Mouse (Mus musculus): ENCODE results near the gene Gm45799. TPM values are rescaled to one million over a fixed set of nuclear protein-coding genes. Genes with fewer than 3 reads are reported as not detected.
A peak's percentile ranks its signal among the peaks of the same experiment; 100 is the strongest.

Gm45799 gene
- polyA plus RNA-seq, 1 experiment from 2014 or later = 24.9 TPM

GRCm38 (mm10) chr7:105703816-105704215 is 63.5 kb downstream of the Gm45799 start:
- H3K9me3 ChIP-seq (ENCODE audit: control insufficient read depth, low read length) = no peaks in the 10 kb centered on the region
- WGBS = 74% methylated on average over 4 of the region's 4 CpGs
- no peak overlapping the region for H3K27ac ChIP-seq (ENCODE audit: low read length)
- no peak overlapping the region for H3K4me3 ChIP-seq (ENCODE audit: low read length)
- ATAC-seq (ENCODE audit: low read depth) = no peak
- H3K4me2 ChIP-seq (ENCODE audit: low read depth, low read length) = no peak overlapping the region
- H3K27me3 ChIP-seq (ENCODE audit: control insufficient read depth, insufficient read depth, low read depth, low read length) = no peaks in the 10 kb centered on the region
- H3K4me1 ChIP-seq (replicated peaks; ENCODE audit: control insufficient read depth, insufficient read depth, low read length) = no peaks in the 10 kb centered on the region
- no peak overlapping the region for H3K9ac ChIP-seq (ENCODE audit: low read length)
- no peaks in the 10 kb centered on the region for H3K36me3 ChIP-seq (ENCODE audit: control insufficient read depth, insufficient read depth, low read length)

- Histone ChIP-seq H3K9ac (ENCODE audit: low read length) (no peak overlapping the region), H3K36me3 (ENCODE audit: control insufficient read depth, insufficient read depth, low read length) (no peaks in the 10 kb centered on the region), H3K27ac (ENCODE audit: low read length) (no peak overlapping the region), H3K4me2 (ENCODE audit: low read depth, low read length) (no peak overlapping the region), H3K9me3 (ENCODE audit: control insufficient read depth, low read length) (no peaks in the 10 kb centered on the region), H3K4me3 (ENCODE audit: low read length) (no peak overlapping the region), H3K4me1 (replicated peaks; ENCODE audit: control insufficient read depth, insufficient read depth, low read length) (no peaks in the 10 kb centered on the region), H3K27me3 (ENCODE audit: control insufficient read depth, insufficient read depth, low read depth, low read length) (no peaks in the 10 kb centered on the region)
- WGBS = 85% methylated on average over 5 of the region's 5 CpGs
- no peak for ATAC-seq (ENCODE audit: low read depth)
Measured at GRCm38 (mm10) chr7:105708733-105709132, 68.4 kb downstream of the Gm45799 start.

- Histone ChIP-seq H3K27ac (ENCODE audit: low read length) (no peak overlapping the region), H3K27me3 (ENCODE audit: control insufficient read depth, insufficient read depth, low read depth, low read length) (no peaks in the 10 kb centered on the region), H3K9ac (ENCODE audit: low read length) (no peak overlapping the region), H3K4me1 (replicated peaks; ENCODE audit: control insufficient read depth, insufficient read depth, low read length) (no peaks in the 10 kb centered on the region), H3K36me3 (ENCODE audit: control insufficient read depth, insufficient read depth, low read length) (no peaks in the 10 kb centered on the region), H3K9me3 (ENCODE audit: control insufficient read depth, low read length) (no peaks in the 10 kb centered on the region), H3K4me2 (ENCODE audit: low read depth, low read length) (no peak overlapping the region), H3K4me3 (ENCODE audit: low read length) (no peak overlapping the region)
- WGBS = 60% methylated on average over 3 of the region's 3 CpGs
- no peak for ATAC-seq (ENCODE audit: low read depth)
Measured at GRCm38 (mm10) chr7:105715366-105715765, 75.0 kb downstream of the Gm45799 start.

- no peak for ATAC-seq (ENCODE audit: low read depth)
- H3K4me2 ChIP-seq (ENCODE audit: low read depth, low read length) = no peak overlapping the region
- 46% methylated on average over 2 of the region's 2 CpGs for WGBS
Measured at GRCm38 (mm10) chr7:105721916-105722315, 81.6 kb downstream of the Gm45799 start.

GRCm38 (mm10) chr7:105726144-105726979 is 86.0 kb downstream of the Gm45799 start:
- peak; percentile 69; the same call in 1 of the 2 replicates for ATAC-seq (ENCODE audit: low read depth)
- 77% methylated on average over 4 of the region's 4 CpGs for WGBS
- Histone ChIP-seq H3K27me3 (ENCODE audit: control insufficient read depth, insufficient read depth, low read depth, low read length) (no peaks in the 10 kb centered on the region), H3K27ac (ENCODE audit: low read length) (no peak overlapping the region), H3K9me3 (ENCODE audit: control insufficient read depth, low read length) (no peaks in the 10 kb centered on the region), H3K4me3 (ENCODE audit: low read length) (no peak overlapping the region), H3K36me3 (ENCODE audit: control insufficient read depth, insufficient read depth, low read length) (peaks cover 8% of the 10 kb centered on the region), H3K9ac (ENCODE audit: low read length) (no peak overlapping the region), H3K4me1 (replicated peaks; ENCODE audit: control insufficient read depth, insufficient read depth, low read length) (no peaks in the 10 kb centered on the region), H3K4me2 (ENCODE audit: low read depth, low read length) (no peak overlapping the region)

More at GRCm38 (mm10) chr7:105721916-105722315, 81.6 kb downstream of the Gm45799 start:
- H3K9me3 ChIP-seq (ENCODE audit: control insufficient read depth, low read length) = no peaks in the 10 kb centered on the region
- H3K4me1 ChIP-seq (replicated peaks; ENCODE audit: control insufficient read depth, insufficient read depth, low read length) = no peaks in the 10 kb centered on the region
- no peak overlapping the region for H3K9ac ChIP-seq (ENCODE audit: low read length)
- no peaks in the 10 kb centered on the region for H3K27me3 ChIP-seq (ENCODE audit: control insufficient read depth, insufficient read depth, low read depth, low read length)
- no peak overlapping the region for H3K4me3 ChIP-seq (ENCODE audit: low read length)
- no peak overlapping the region for H3K27ac ChIP-seq (ENCODE audit: low read length)
- no peaks in the 10 kb centered on the region for H3K36me3 ChIP-seq (ENCODE audit: control insufficient read depth, insufficient read depth, low read length)

- H3K4me1 ChIP-seq (replicated peaks; ENCODE audit: control insufficient read depth, insufficient read depth, low read length) = no peaks in the 10 kb centered on the region
- no peaks in the 10 kb centered on the region for H3K9me3 ChIP-seq (ENCODE audit: control insufficient read depth, low read length)
- no peak for ATAC-seq (ENCODE audit: low read depth)
- H3K27me3 ChIP-seq (ENCODE audit: control insufficient read depth, insufficient read depth, low read depth, low read length) = no peaks in the 10 kb centered on the region
- H3K9ac ChIP-seq (ENCODE audit: low read length) = no peak overlapping the region
- no peak overlapping the region for H3K27ac ChIP-seq (ENCODE audit: low read length)
- H3K4me3 ChIP-seq (ENCODE audit: low read length) = no peak overlapping the region
- 93% methylated on average over 4 of the region's 4 CpGs for WGBS
- H3K36me3 ChIP-seq (ENCODE audit: control insufficient read depth, insufficient read depth, low read length) = peaks cover 10% of the 10 kb centered on the region
- no peak overlapping the region for H3K4me2 ChIP-seq (ENCODE audit: low read depth, low read length)
Measured at GRCm38 (mm10) chr7:105726980-105727325, 86.6 kb downstream of the Gm45799 start.

- H3K4me2 ChIP-seq (ENCODE audit: low read depth, low read length) = no peak overlapping the region
- no peak overlapping the region for H3K27ac ChIP-seq (ENCODE audit: low read length)
- no peaks in the 10 kb centered on the region for H3K27me3 ChIP-seq (ENCODE audit: control insufficient read depth, insufficient read depth, low read depth, low read length)
- peaks cover 24% of the 10 kb centered on the region for H3K36me3 ChIP-seq (ENCODE audit: control insufficient read depth, insufficient read depth, low read length)
- no peak overlapping the region; the same call in 1 of the 2 replicates for H3K9ac ChIP-seq (ENCODE audit: low read length)
- H3K4me3 ChIP-seq (ENCODE audit: low read length) = no peak overlapping the region
- no peaks in the 10 kb centered on the region for H3K9me3 ChIP-seq (ENCODE audit: control insufficient read depth, low read length)
- no peaks in the 10 kb centered on the region for H3K4me1 ChIP-seq (replicated peaks; ENCODE audit: control insufficient read depth, insufficient read depth, low read length)
- ATAC-seq (ENCODE audit: low read depth) = no peak
- WGBS = 74% methylated on average over 6 of the region's 6 CpGs
Measured at GRCm38 (mm10) chr7:105728701-105729428, 88.5 kb downstream of the Gm45799 start.

- no peak for ATAC-seq (ENCODE audit: low read depth)
- 93% methylated on average over 11 of the region's 11 CpGs for WGBS
Measured at GRCm38 (mm10) chr7:105733836-105734235, 93.5 kb downstream of the Gm45799 start.

More at GRCm38 (mm10) chr7:105733836-105734235, 93.5 kb downstream of the Gm45799 start:
- Histone ChIP-seq H3K4me2 (ENCODE audit: low read depth, low read length) (no peak overlapping the region), H3K4me3 (ENCODE audit: low read length) (no peak overlapping the region), H3K9me3 (ENCODE audit: control insufficient read depth, low read length) (no peaks in the 10 kb centered on the region), H3K27me3 (ENCODE audit: control insufficient read depth, insufficient read depth, low read depth, low read length) (no peaks in the 10 kb centered on the region), H3K36me3 (ENCODE audit: control insufficient read depth, insufficient read depth, low read length) (peaks cover 31% of the 10 kb centered on the region), H3K9ac (ENCODE audit: low read length) (no peak overlapping the region), H3K4me1 (replicated peaks; ENCODE audit: control insufficient read depth, insufficient read depth, low read length) (peaks cover 23% of the 10 kb centered on the region), H3K27ac (ENCODE audit: low read length) (no peak overlapping the region)

All from lung, embryonic 16.5 days (tissue).